Mouse (Mus musculus): ENCODE measurements around the gene Dand5. TPM values are rescaled to one million over a fixed set of nuclear protein-coding genes. Genes with fewer than 3 reads are reported as not detected.

The Dand5 gene
- total RNA-seq, 2 experiments from 2014 or later, result 11.9 TPM

- Histone ChIP-seq H3K27ac (peak overlapping the region; percentile 94), H3K4me3 (peak overlapping the region; percentile 29)
- TF ChIP-seq CTCF (conservative IDR thresholded peaks at IDR 0.05), result no peak
- peak; percentile 66 to 81 for DNase-seq (ENCODE audit: low spot score in 2 of 2)
Measured at GRCm38 (mm10) chr8:84774473-84774911, 48.1 kb downstream of the Dand5 start.

- Histone ChIP-seq H3K27ac (peak overlapping the region; percentile 99), H3K4me3 (peak overlapping the region; percentile 73)
- no peak for TF ChIP-seq CTCF (conservative IDR thresholded peaks at IDR 0.05)
- peak; percentile 75 to 92 for DNase-seq (ENCODE audit: low spot score in 2 of 2)
Measured at GRCm38 (mm10) chr8:84773833-84774232, 48.8 kb downstream of the Dand5 start.

- TF ChIP-seq CTCF (conservative IDR thresholded peaks at IDR 0.05), result no peak
- Histone ChIP-seq H3K27ac (peak overlapping the region; percentile 99), H3K4me3 (peak overlapping the region; percentile 73)
- peak; percentile 66 to 82 for DNase-seq (ENCODE audit: low spot score in 2 of 2)
Measured at GRCm38 (mm10) chr8:84773304-84773703, 49.3 kb downstream of the Dand5 start.

- DNase-seq (ENCODE audit: low spot score in 2 of 2), result no peak
- Histone ChIP-seq H3K4me3 (peak overlapping the region; percentile 73), H3K27ac (peak overlapping the region; percentile 99)
- no peak for TF ChIP-seq CTCF (conservative IDR thresholded peaks at IDR 0.05)
Measured at GRCm38 (mm10) chr8:84772628-84773027, 50.0 kb downstream of the Dand5 start.

DNA sequence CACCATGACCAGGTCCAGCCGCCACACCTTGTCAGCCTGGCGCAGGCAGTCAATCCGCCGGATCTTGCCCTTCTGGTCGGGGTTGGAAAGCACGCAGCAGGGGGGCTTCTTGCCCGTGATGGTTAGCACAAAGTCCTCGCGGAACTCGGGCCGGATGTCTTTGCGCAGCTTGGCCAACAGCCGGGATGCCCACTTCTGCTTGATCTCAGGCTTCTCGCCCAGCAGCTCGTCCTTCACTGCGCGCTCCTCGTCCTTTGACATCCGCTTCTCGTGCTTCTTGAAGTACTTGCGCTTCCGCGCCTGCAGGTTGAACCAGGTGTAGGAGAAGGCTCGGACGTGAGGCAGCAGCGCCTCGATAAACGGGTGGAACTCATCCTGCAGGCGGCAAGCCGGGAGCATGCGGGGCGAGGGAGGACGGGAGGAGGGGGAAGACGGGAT is 50.7 kb downstream of the Dand5 start:
- H3K27ac ChIP-seq, result peak overlapping the region; percentile 99
- DNase-seq (ENCODE audit: low spot score in 2 of 2), result peak in 1 of 2 experiments; percentile 54
- H3K4me3 ChIP-seq, result peak overlapping the region; percentile 73
- TF ChIP-seq CTCF (conservative IDR thresholded peaks at IDR 0.05), result 0 out of 2 replicates have a peak, but pooled peaks have one; percentile 5

GRCm38 (mm10) chr8:84771000-84771687 is 51.5 kb downstream of the Dand5 start:
- peak overlapping the region; percentile 73 for H3K4me3 ChIP-seq
- no peak for TF ChIP-seq CTCF (conservative IDR thresholded peaks at IDR 0.05)
- no peak for DNase-seq (ENCODE audit: low spot score in 2 of 2)
- peak overlapping the region; percentile 99 for H3K27ac ChIP-seq

GRCm38 (mm10) chr8:84770100-84770953 is 52.3 kb downstream of the Dand5 start:
- TF ChIP-seq CTCF (conservative IDR thresholded peaks at IDR 0.05), result no peak
- Histone ChIP-seq H3K27ac (peak overlapping the region; percentile 99), H3K4me3 (peak overlapping the region; percentile 73)
- DNase-seq (ENCODE audit: low spot score in 2 of 2), result no peak

- peak overlapping the region; percentile 73 for H3K4me3 ChIP-seq
- TF ChIP-seq CTCF (conservative IDR thresholded peaks at IDR 0.05), result no peak
- peak overlapping the region; percentile 99 for H3K27ac ChIP-seq
- no peak for DNase-seq (ENCODE audit: low spot score in 2 of 2)
Measured at GRCm38 (mm10) chr8:84769324-84769723, 53.3 kb downstream of the Dand5 start.

- H3K27ac ChIP-seq, result peak overlapping the region; percentile 99
- peak in 1 of 2 experiments; percentile 28 for DNase-seq (ENCODE audit: low spot score in 2 of 2)
- peak overlapping the region; percentile 73 for H3K4me3 ChIP-seq
- TF ChIP-seq CTCF (conservative IDR thresholded peaks at IDR 0.05), result no peak
Measured at GRCm38 (mm10) chr8:84768343-84769095, 54.1 kb downstream of the Dand5 start.

- no peak for TF ChIP-seq CTCF (conservative IDR thresholded peaks at IDR 0.05)
- DNase-seq (ENCODE audit: low spot score in 2 of 2), result peak in 1 of 2 experiments; percentile 29
- Histone ChIP-seq H3K4me3 (peak overlapping the region; percentile 73), H3K27ac (peak overlapping the region; percentile 99)
Measured at GRCm38 (mm10) chr8:84767221-84767620, 55.4 kb downstream of the Dand5 start.

DNA sequence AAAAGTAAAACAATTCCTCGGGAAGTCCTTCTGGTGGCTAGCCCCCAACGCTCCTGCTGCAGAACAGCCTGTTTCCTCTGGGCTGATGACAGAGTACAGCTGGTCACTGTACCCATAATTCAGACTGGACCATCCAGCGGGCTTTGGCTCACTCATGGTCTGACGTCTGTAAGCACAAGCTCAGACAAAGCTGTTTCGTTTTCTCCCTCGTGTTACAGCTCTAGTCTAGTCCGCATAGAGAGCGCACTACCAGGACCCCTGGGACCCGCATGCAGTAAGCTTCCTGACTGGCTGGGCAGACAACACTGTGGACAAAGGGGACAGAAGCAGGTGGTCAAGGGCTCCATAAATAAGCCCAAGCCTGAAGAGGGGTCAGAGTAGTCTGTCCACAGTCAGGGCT is 56.2 kb downstream of the Dand5 start:
- DNase-seq (ENCODE audit: low spot score in 2 of 2), result no peak
- no peak for TF ChIP-seq CTCF (conservative IDR thresholded peaks at IDR 0.05)
- Histone ChIP-seq H3K27ac (peak overlapping the region; percentile 99), H3K4me3 (peak overlapping the region; percentile 73)

GRCm38 (mm10) chr8:84765629-84766028 is 57.0 kb downstream of the Dand5 start:
- Histone ChIP-seq H3K27ac (peak overlapping the region; percentile 99), H3K4me3 (peak overlapping the region; percentile 73)
- DNase-seq (ENCODE audit: low spot score in 2 of 2), result peak; percentile 33 to 66
- TF ChIP-seq CTCF (conservative IDR thresholded peaks at IDR 0.05), result no peak

Small RNAs within 50 kb of the gene (microRNA-seq; reads per million reads assigned to microRNA genes)
- 4.2 to 6.1 reads per million in 2 experiments for gene Mir7069

Other genes with a start within 250 kb of the Dand5 start
- gene Ier2, start 160.0 kb downstream of the Dand5 start, total RNA-seq (2021), result 1 to 10 TPM; 5.1 to 7.2 TPM
- gene Trmt1, start 136.5 kb downstream of the Dand5 start, total RNA-seq (2021), result 100 to 1,000 TPM; 109 to 113 TPM
- 10 to 100 TPM; 91.8 to 93.9 TPM for gene Nacc1, start 135.0 kb downstream of the Dand5 start, total RNA-seq (2021)
- gene Lyl1, start 121.4 kb downstream of the Dand5 start, total RNA-seq (2021), result 1 to 10 TPM; 2.3 to 2.6 TPM
- gene G430095P16Rik, start 99.8 kb downstream of the Dand5 start, total RNA-seq (2021), result under 1 TPM in 1 of 2 experiments, not detected in 1; 0.54 TPM
- 100 to 1,000 TPM; 408 to 482 TPM for gene Nfix, start 22.5 kb downstream of the Dand5 start, total RNA-seq (2021)
- 10 to 100 TPM; 23.3 to 26.1 TPM for gene Gadd45gip1, start 8.7 kb upstream of the Dand5 start, total RNA-seq (2021)
- 10 to 100 TPM; 63.4 to 75.9 TPM for gene Rad23a, start 17.8 kb upstream of the Dand5 start, total RNA-seq (2021)
- 100 to 1,000 TPM; 457 to 504 TPM for gene Calr, start 24.1 kb upstream of the Dand5 start, total RNA-seq (2021)
- 10 to 100 TPM; 49.7 to 58.0 TPM for gene Farsa, start 34.2 kb upstream of the Dand5 start, total RNA-seq (2021)
- 10 to 100 TPM; 17.6 to 19.8 TPM for gene Syce2, start 49.3 kb upstream of the Dand5 start, total RNA-seq (2021)
- gene Gcdh, start 71.1 kb upstream of the Dand5 start, total RNA-seq (2021), result 10 to 100 TPM; 37.5 to 41.2 TPM
- not detected for gene Klf1, start 79.1 kb upstream of the Dand5 start, total RNA-seq (2021)
- gene Dnase2a, start 85.7 kb upstream of the Dand5 start, total RNA-seq (2021), result 1 to 10 TPM; 3.9 to 5.7 TPM
- 10 to 100 TPM; 78.9 to 85.5 TPM for gene Mast1, start 114.5 kb upstream of the Dand5 start, total RNA-seq (2021)
- gene Rtbdn, start 124.2 kb upstream of the Dand5 start, total RNA-seq (2021), result 1 to 10 TPM; 1.1 TPM
- not detected for gene Gm49661, start 146.6 kb upstream of the Dand5 start, total RNA-seq (2021)
- gene Prdx2, start 146.8 kb upstream of the Dand5 start, total RNA-seq (2021), result 100 to 1,000 TPM; 323 to 345 TPM
- 10 to 100 TPM; 43.0 to 46.9 TPM for gene Rnaseh2a, start 146.9 kb upstream of the Dand5 start, total RNA-seq (2021)
- 10 to 100 TPM; 57.7 to 63.0 TPM for gene Junb, start 155.9 kb upstream of the Dand5 start, total RNA-seq (2021)
- 1 to 10 TPM; 9.2 to 10.0 TPM for gene Hook2, start 167.8 kb upstream of the Dand5 start, total RNA-seq (2021)
- gene Best2, start 191.7 kb upstream of the Dand5 start, total RNA-seq (2021), result not detected
- 100 to 1,000 TPM; 119 to 122 TPM for gene Asna1, start 202.5 kb upstream of the Dand5 start, total RNA-seq (2021)
- gene Trir, start 204.0 kb upstream of the Dand5 start, total RNA-seq (2021), result 100 to 1,000 TPM; 125 to 136 TPM
- 100 to 1,000 TPM; 170 to 175 TPM for gene Tnpo2, start 214.1 kb upstream of the Dand5 start, total RNA-seq (2021)
- gene Fbxw9, start 237.2 kb upstream of the Dand5 start, total RNA-seq (2021), result 10 to 100 TPM; 22.6 to 23.5 TPM
- not detected for gene Gm5741, start 245.2 kb upstream of the Dand5 start, total RNA-seq (2021)
- 10 to 100 TPM; 63.4 to 70.6 TPM for gene Dhps, start 248.9 kb upstream of the Dand5 start, total RNA-seq (2021)